Mouse (Mus musculus) liver, embryonic 12.5 days (tissue): ENCODE data around the gene Eif4a1. TPM values are rescaled to one million over a fixed set of nuclear protein-coding genes. Genes with fewer than 3 reads are reported as not detected.

Experiments
- ATAC-seq: fragments of 200-750 bp; cut with Nextera tagmentation; 2 replicates; pipeline ENCODE4 v1.8.0; 2017; ENCODE audit warnings: moderate number of reproducible peaks, mild to moderate bottlenecking, moderate library complexity
- H3K27ac ChIP-seq: fragments of 300-500 bp; sonication (generic); 2 replicates; pipeline ENCODE4 v1.5.1; 2016; ENCODE audit warnings: mild to moderate bottlenecking
- H3K27me3 ChIP-seq: fragments of 300-500 bp; sonication (generic); replicated peaks from 2 replicates; pipeline ENCODE4 v1.6.1; 2016; ENCODE audit warnings: mild to moderate bottlenecking, moderate library complexity
- H3K36me3 ChIP-seq: fragments of 300-500 bp; sonication (generic); 2 replicates; pipeline ENCODE4 v1.6.1; 2016; ENCODE audit warnings: mild to moderate bottlenecking, moderate library complexity
- H3K4me1 ChIP-seq: fragments of 300-500 bp; sonication (generic); 2 replicates; pipeline ENCODE4 v1.6.1; 2016
- H3K4me2 ChIP-seq: fragments of 300-500 bp; sonication (generic); 2 replicates; pipeline ENCODE4 v1.6.1; 2016; ENCODE audit warnings: mild to moderate bottlenecking, moderate library complexity
- H3K4me3 ChIP-seq: fragments of 300-500 bp; sonication (generic); 2 replicates; pipeline ENCODE4 v1.5.1; 2016; ENCODE audit warnings: mild to moderate bottlenecking, moderate library complexity
- H3K9ac ChIP-seq: fragments of 300-500 bp; sonication (generic); 2 replicates; pipeline ENCODE4 v1.6.1; 2016; ENCODE audit warnings: mild to moderate bottlenecking, moderate library complexity
- H3K9me3 ChIP-seq: fragments of 300-500 bp; sonication (generic); replicated peaks from 2 replicates; pipeline ENCODE4 v1.6.1; 2016; ENCODE audit warnings: mild to moderate bottlenecking, moderate library complexity
- WGBS: fragments of 180-500 bp; shearing (Covaris S2); methylation state at CpG from one replicate; pipeline ENCODE4 v1.1.7; 2016; ENCODE audit not compliant: insufficient replicate concordance; 5-methylcytosine and 5-hydroxymethylcytosine counted together
- polyA plus RNA-seq: library from polyadenylated mRNA; unstranded; fragments of >200 nt; fragmentation: Nextera tagmentation; extraction: Ambion mirVana; gene quantifications from 2 replicates; pipeline ENCODE4 v1.2.1, GENCODE M21; 2016

Gene Eif4a1
- polyA plus RNA-seq, 1 experiment from 2014 or later, result 408 TPM

DNA sequence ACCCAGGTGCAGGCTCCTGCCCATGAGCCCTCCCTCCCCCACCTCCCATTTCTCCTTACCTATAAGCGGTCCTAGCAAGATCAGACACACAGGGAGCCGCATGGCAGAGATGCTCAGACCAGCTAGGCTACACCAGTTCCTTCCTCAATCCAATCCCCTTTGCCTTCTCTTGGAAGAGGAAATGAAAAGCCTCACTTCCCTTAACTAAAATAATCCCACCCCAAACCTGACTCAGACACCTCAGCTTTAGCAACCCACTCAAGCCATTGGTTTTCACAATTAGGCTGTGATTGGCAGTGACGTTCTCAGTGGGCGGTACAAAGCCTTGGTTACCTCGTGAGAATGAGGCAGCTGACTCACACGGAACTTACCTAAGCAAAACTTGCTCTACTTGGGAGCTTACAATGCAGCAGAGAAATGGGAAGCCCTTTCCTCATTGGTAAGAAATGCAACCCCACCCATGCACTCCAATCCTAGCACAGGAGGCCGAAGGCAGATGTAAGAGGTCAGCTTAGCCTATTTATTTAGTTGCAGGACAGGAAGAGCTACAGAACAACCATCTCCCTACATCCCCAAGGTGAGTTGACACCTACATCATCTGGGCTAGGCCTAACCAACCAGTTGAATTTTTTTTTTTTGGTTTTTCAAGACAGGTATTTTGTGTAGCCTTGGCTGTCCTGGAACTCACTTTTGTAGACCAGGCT, 6.1 kb downstream of the Eif4a1 start, which contains the start of gene Cd68:
Gene Cd68 (minus strand): TSS at position 193 of the 704 bp plus-strand sequence.
- Histone ChIP-seq H3K4me1 (peaks cover 69% of the 10 kb centered on the region), H3K9ac (no peak within 1 kb of the TSS), H3K27me3 (no peaks in the 10 kb centered on the region), H3K27ac (peak within 1 kb of the TSS; percentile 93), H3K4me3 (no peak within 1 kb of the TSS), H3K36me3 (peaks cover 75% of the 10 kb centered on the region), H3K9me3 (no peaks in the 10 kb centered on the region), H3K4me2 (peak within 1 kb of the TSS; percentile 1; the same call in 1 of the 2 replicates)
- 21% methylated on average over 7 of the region's 7 CpGs for WGBS
- no peak for ATAC-seq

DNA sequence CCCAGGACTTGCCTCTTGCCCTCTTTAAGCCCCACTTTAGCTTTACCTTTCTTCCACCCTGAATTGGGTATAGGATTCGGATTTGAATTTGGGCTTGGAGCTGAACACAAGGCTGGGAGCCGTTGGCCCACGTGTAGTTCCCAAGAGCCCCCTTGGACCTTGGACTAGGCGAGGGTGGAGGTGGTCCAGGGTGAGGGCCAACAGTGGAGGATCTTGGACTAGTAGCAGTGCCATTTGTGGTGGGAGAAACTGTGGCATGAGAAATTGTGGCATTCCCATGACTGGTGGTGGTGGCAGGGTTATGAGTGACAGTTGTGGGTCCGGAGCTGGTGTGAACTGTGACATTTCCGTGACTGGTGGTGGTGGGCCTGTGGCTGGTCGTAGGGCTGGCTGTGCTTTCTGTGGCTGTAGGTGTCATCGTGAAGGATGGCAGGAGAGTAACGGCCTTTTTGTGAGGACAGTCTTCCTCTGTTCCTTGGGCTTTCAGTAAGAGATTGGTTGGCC, 6.7 kb downstream of the Eif4a1 start:
- ATAC-seq, result no peak
- H3K36me3 ChIP-seq, result peaks cover 69% of the 10 kb centered on the region
- peaks cover 69% of the 10 kb centered on the region for H3K4me1 ChIP-seq
- H3K27me3 ChIP-seq, result no peaks in the 10 kb centered on the region
- no peaks in the 10 kb centered on the region for H3K9me3 ChIP-seq
- H3K27ac ChIP-seq, result peak overlapping the region; percentile 53
- WGBS, result 64% methylated on average over 9 of the region's 9 CpGs
- peak overlapping the region; percentile 1; the same call in 1 of the 2 replicates for H3K4me2 ChIP-seq
- H3K4me3 ChIP-seq, result no peak overlapping the region
- H3K9ac ChIP-seq, result no peak overlapping the region

DNA sequence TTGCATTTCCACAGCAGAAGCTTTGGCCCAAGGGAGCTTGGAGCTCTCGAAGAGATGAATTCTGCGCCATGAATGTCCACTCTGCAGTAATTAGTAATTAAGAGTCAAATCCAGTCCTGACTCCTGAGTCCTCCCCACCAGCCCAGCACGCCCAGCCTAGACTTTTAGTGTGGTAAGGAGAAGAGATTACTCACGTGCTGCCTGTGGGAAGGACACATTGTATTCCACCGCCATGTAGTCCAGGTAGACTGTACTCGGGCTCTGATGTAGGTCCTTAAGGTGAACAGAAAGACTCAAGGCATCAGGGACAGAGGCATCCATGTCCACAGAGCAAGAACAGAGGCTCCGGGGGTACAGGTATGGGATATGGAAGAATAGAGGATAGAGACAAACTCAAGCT, 7.4 kb downstream of the Eif4a1 start:
- peaks cover 65% of the 10 kb centered on the region for H3K4me1 ChIP-seq
- ATAC-seq, result no peak
- H3K9ac ChIP-seq, result no peak overlapping the region

DNA sequence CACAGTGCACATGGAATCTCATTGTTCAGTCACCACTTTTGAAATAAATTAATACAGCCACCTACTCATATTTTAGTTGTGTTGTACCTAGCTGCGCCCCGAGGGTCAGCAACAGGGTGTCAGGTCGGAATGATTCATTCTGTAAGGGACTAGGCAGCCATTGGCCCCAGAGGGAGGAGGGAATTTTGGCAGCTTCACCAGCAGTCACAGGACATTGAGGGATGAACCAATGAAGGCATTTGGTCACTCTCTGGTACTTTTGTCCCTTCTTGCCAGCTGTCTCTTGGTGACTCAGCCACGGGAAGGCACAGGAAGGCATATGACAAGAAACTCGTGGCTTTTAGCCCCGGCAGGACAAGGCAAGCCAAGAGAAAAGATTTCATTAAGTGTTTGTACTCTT, 8.4 kb downstream of the Eif4a1 start:
- H3K36me3 ChIP-seq, result peaks cover 66% of the 10 kb centered on the region
- H3K4me1 ChIP-seq, result peaks cover 55% of the 10 kb centered on the region
- no peak for ATAC-seq
- H3K4me3 ChIP-seq, result peak overlapping the region; percentile 68; the same call in 1 of the 2 replicates
- peak overlapping the region; percentile 75 for H3K4me2 ChIP-seq
- no peaks in the 10 kb centered on the region for H3K9me3 ChIP-seq
- WGBS, result 74% methylated on average over 6 of the region's 6 CpGs
- H3K27me3 ChIP-seq, result no peaks in the 10 kb centered on the region
- peak overlapping the region; percentile 93 for H3K27ac ChIP-seq
- H3K9ac ChIP-seq, result peak overlapping the region; percentile 70; the same call in 1 of the 2 replicates

More for the DNA sequence above, 7.4 kb downstream of the Eif4a1 start:
- Histone ChIP-seq H3K36me3 (peaks cover 69% of the 10 kb centered on the region), H3K9me3 (no peaks in the 10 kb centered on the region), H3K4me2 (no peak overlapping the region), H3K27me3 (no peaks in the 10 kb centered on the region), H3K4me3 (no peak overlapping the region), H3K27ac (peak overlapping the region; percentile 93; the same call in 1 of the 2 replicates)
- 86% methylated on average over 7 of the region's 7 CpGs for WGBS

DNA sequence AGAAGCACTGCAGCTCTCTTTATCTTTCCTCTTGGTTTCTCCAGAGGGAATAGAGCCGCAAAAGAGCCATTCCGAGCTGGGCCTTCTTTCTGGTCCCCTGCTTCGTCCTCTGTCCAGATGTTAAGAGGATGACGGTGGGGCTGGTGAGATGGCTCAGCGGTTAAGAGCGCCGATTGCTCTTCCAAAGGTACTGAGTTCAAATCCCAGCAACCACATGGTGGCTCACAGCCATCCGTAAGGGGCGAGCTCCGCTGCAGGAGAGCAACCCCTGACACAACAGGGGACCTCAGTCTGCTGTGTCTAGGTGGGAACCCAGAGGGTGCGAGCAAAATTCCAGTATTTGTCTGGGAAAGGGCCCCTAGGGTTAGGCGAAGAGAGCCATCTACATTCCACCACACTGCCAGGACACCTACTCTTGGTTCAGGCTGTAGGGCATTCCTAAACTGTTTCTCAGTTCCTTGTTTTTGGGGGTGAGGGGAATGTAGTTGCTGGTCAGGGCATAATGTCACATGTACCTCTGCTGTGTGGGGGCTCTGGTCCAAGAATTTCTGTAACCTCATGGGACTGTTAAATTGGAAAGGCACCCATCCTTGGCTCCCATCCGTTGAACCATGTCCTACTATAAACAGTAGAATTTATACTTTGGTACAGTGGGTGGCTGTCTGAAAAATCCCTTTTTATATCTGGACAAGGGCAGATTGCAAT, 9.1 kb downstream of the Eif4a1 start:
- Histone ChIP-seq H3K4me3 (peak overlapping the region; percentile 68), H3K4me2 (peak overlapping the region; percentile 75), H3K36me3 (peaks cover 66% of the 10 kb centered on the region), H3K9me3 (no peaks in the 10 kb centered on the region), H3K27ac (peak overlapping the region; percentile 93), H3K4me1 (peaks cover 50% of the 10 kb centered on the region), H3K27me3 (no peaks in the 10 kb centered on the region), H3K9ac (peak overlapping the region; percentile 70)
- no peak for ATAC-seq
- WGBS, result 58% methylated on average over 13 of the region's 13 CpGs

DNA sequence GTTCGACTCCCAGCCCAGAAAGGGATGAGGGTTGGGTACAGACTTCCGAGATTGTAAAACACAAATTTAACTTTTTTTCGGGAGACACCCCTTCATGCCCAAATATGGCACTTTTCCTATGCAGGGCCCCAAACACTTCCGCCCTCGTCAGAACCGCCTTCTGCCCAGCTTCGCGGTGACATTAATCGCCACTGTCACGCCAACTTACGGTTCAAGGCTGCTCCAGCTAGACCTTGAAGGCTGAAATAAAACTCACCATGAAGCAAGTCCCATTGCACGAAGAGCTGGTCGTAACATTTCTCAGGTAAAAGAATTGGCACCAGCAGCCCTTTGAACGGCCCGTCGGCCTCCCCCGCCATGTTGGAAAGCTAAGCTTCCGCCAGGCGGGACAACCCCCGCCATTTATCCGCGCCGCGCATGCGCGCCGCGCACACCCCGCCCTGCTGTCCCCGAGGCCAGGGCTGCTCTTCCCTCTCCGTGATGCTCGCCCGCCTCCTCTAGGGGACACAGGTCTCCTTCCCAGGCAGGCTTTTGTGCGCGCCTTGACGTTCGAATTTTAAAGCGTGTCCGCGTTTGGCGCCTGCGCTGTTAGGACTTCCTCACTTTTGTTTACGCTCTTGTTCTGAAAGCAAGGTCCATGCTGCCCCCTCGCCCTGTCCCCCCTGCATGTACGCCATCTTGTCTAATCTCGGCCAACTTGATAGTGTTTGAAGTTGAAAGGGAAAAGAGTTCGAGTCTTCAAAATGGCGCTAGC, 9.8 kb downstream of the Eif4a1 start, which contains the start of gene Mpdu1:
Gene Mpdu1 (minus strand): TSS at position 430 of the 754 bp plus-strand sequence.
- Histone ChIP-seq H3K27me3 (no peaks in the 10 kb centered on the region), H3K4me1 (peaks cover 49% of the 10 kb centered on the region), H3K36me3 (peaks cover 66% of the 10 kb centered on the region), H3K9me3 (no peaks in the 10 kb centered on the region), H3K27ac (peak within 1 kb of the TSS; percentile 93), H3K9ac (peak within 1 kb of the TSS; percentile 70), H3K4me2 (peak within 1 kb of the TSS; percentile 75), H3K4me3 (peak within 1 kb of the TSS; percentile 68)
- peak; percentile 93 for ATAC-seq
- WGBS, result under 1% methylated on average over 48 of the region's 48 CpGs

DNA sequence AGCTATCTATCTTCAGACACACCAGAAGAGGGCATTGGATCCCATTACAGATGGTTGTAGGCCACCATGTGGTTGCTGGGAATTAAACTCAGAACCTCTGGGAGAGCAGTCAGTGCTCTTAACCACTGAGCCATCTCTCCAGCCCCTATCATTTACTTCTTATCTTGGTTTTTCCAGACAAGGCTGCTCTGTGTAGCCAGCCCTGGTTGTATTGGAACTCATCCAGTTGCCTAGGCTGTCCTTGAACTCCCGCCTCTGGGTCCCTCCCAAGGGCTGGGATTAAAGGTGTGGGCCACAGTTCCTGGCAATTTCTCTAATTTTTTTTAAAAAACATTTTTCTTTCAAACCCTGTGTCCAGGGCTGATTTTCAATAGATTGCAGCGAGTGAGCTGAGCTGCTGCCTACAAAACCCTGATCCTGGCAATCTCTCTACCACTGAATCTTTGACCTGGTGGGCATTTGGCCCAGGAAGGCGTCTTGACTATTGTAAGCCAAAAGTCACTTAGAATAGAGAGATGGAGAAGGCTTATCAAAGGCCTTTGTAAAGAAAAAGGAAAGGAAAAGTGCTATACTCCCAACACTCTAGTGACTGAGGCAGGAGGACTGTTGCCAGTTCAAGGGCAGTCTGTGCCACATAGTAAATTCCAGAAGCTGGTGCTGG, 10.9 kb downstream of the Eif4a1 start:
- Histone ChIP-seq H3K4me2 (peak overlapping the region; percentile 75), H3K27me3 (no peaks in the 10 kb centered on the region), H3K27ac (peak overlapping the region; percentile 93), H3K9me3 (no peaks in the 10 kb centered on the region), H3K4me1 (peaks cover 56% of the 10 kb centered on the region), H3K4me3 (peak overlapping the region; percentile 68), H3K36me3 (peaks cover 68% of the 10 kb centered on the region), H3K9ac (peak overlapping the region; percentile 70)
- no peak for ATAC-seq
- WGBS, result 61% methylated on average over 3 of the region's 3 CpGs

DNA sequence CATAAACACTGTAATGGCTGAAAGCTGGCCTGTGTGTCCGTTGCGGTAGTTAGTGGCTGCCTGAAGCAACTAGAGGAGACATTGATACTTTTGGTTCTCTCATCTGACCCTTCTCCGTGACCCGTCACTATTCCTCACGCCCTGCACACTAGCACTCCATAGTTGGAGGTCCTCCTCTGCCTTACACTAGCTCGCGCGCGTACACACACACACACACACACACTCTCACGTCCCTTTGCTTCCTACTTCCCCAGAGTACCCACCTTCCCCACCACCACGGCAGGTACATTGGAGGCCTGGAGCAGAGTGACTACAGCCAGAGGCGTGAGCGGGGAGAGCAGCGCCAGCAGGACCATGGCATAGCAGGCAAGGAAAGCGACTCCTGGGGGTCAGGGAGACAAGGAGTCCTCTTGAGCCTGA, 14.8 kb downstream of the Eif4a1 start:
- no peaks in the 10 kb centered on the region for H3K9me3 ChIP-seq
- H3K27me3 ChIP-seq, result no peaks in the 10 kb centered on the region
- no peak for ATAC-seq
- H3K4me2 ChIP-seq, result no peak overlapping the region
- H3K27ac ChIP-seq, result peak overlapping the region; percentile 26; the same call in 1 of the 2 replicates
- H3K4me1 ChIP-seq, result peaks cover 61% of the 10 kb centered on the region
- WGBS, result 80% methylated on average over 15 of the region's 15 CpGs
- no peak overlapping the region for H3K4me3 ChIP-seq
- H3K36me3 ChIP-seq, result peaks cover 68% of the 10 kb centered on the region
- no peak overlapping the region; the same call in 1 of the 2 replicates for H3K9ac ChIP-seq

DNA sequence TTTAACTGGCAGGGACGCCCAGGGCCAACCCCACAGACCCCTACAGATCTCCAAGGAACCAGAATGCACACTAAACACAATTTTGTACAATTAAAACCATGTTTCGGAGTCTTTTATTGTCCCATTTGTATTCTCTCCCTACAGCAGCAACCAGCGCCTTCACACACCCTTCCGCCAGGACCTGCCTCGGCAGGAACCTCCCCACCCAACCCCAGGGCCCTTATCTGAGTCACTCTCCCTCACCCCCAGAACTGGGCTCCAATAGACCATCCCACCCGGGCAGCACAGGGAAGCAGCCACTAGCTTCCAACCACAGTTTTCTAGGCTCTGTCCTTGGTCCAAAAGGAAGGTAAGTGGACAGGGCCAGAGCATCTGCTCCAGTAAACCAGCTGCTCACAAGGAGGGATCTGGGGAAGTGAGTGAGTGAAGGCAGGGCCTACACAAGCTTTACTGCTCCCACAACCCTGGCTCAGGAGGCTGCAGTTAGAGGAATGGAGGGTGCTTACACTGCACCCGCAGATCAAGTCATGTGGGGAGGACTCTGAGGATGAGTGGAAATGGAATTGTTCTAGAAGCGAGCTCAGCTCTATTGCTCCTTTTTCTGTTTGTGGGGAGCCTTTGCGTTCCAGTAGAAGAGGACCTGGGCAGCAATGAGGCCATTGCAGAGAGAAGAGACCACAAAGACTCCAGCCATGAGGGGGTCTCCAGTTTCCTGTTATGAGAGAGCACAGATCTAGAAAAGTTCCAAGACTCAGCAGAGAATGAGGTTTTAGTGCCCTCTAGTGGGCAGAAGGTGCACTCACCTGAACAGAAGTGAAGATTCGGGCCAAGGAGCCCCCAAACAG, 15.4 kb downstream of the Eif4a1 start:
- peak; percentile 56; the same call in 1 of the 2 replicates for ATAC-seq
- 58% methylated on average over 10 of the region's 10 CpGs for whole genome bisulfite sequencing
- H3K27ac ChIP-seq, result peak overlapping the region; percentile 34
- peaks cover 75% of the 10 kb centered on the region for H3K36me3 ChIP-seq
- peaks cover 60% of the 10 kb centered on the region for H3K4me1 ChIP-seq
- no peaks in the 10 kb centered on the region for H3K27me3 ChIP-seq
- H3K4me2 ChIP-seq, result peak overlapping the region; percentile 30
- H3K4me3 ChIP-seq, result no peak overlapping the region
- peak overlapping the region; percentile 40 for H3K9ac ChIP-seq
- no peaks in the 10 kb centered on the region for H3K9me3 ChIP-seq

DNA sequence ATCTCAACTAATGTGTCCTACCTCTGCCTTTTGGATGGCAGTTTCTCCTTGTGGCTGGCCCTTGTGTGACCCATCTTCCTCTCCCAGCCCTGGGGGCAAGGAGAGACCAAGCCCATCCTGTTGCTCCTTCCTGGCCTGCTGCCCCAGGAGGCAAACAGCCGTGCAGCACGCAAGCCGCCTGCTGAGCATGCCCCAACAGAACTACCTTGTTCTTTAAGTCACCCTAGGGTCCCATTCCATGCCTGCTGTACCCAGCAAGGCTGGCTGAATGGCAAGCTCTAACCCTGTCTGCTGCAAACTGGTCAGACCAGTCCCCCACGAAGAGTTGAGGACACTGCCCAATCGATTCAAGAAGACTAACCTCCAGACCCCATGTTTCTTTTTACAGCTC, 16.2 kb downstream of the Eif4a1 start:
- H3K9me3 ChIP-seq, result no peaks in the 10 kb centered on the region
- peak overlapping the region; percentile 30; the same call in 1 of the 2 replicates for H3K4me2 ChIP-seq
- H3K4me1 ChIP-seq, result peaks cover 53% of the 10 kb centered on the region
- peaks cover 83% of the 10 kb centered on the region for H3K36me3 ChIP-seq
- peak overlapping the region; percentile 40; the same call in 1 of the 2 replicates for H3K9ac ChIP-seq
- 0 out of 2 replicates have a peak overlapping the region, but pooled peaks have one; percentile 34 for H3K27ac ChIP-seq
- ATAC-seq, result no peak
- H3K27me3 ChIP-seq, result no peaks in the 10 kb centered on the region
- WGBS, result 83% methylated on average over 5 of the region's 5 CpGs
- no peak overlapping the region for H3K4me3 ChIP-seq
